Comparison of ENCODE assay signal across 38 mouse cellular contexts in genomic region chr14:51309951-51310350, GRCm38 (mm10). TPM values are rescaled to one million over a fixed set of nuclear protein-coding genes. Genes with fewer than 3 reads are reported as not detected.
DNase-seq lines count a peak whose midpoint lies in the region; ATAC-seq lines count a peak whose summit lies in the region.
"Had no signal": no experiment of that assay in that cellular context is flagged by ENCODE, and none has a peak within 500 bp of the region (broad histone marks: within the 10 kb centered on the region; RNA-seq: fewer than 3 reads in every experiment).

No protein-coding gene starts in this region.

- no peak overlapping the region for H3K9ac ChIP-seq in heart, embryonic 11.5 days (ENCODE audit: low read depth, low read length)
- no peak overlapping the region for H3K9ac ChIP-seq in kidney, embryonic 15.5 days
- no peak overlapping the region for H3K9ac ChIP-seq in hindbrain, embryonic 11.5 days (ENCODE audit: low read depth, low read length)
- H3K9ac ChIP-seq: limb, embryonic 15.5 days; liver, embryonic 14.5 days; lung, embryonic 14.5 days; neural tube, embryonic 13.5 days had no signal

- no peaks in the 10 kb centered on the region for H3K27me3 ChIP-seq in heart, embryonic 11.5 days (ENCODE audit: control insufficient read depth, insufficient read depth, low read length)
- H3K27me3 ChIP-seq in kidney, embryonic 15.5 days: no peaks in the 10 kb centered on the region
- H3K27me3 ChIP-seq in hindbrain, embryonic 11.5 days (ENCODE audit: control insufficient read depth, insufficient read depth, low read length): no peaks in the 10 kb centered on the region
- H3K27me3 ChIP-seq: CH12.LX; limb, embryonic 15.5 days; neural tube, embryonic 13.5 days; Patski had no signal

- 70% methylated on average over 1 of the region's 1 CpGs for WGBS in heart, embryonic 11.5 days (ENCODE audit: insufficient replicate concordance)
- WGBS in kidney, embryonic 15.5 days: 91% methylated on average over 1 of the region's 1 CpGs
- 79% methylated on average over 1 of the region's 1 CpGs for WGBS in hindbrain, embryonic 11.5 days

- no peaks in the 10 kb centered on the region for H3K4me1 ChIP-seq in heart, embryonic 11.5 days (ENCODE audit: control insufficient read depth, insufficient read depth, low read length)
- no peaks in the 10 kb centered on the region for H3K4me1 ChIP-seq in kidney, embryonic 15.5 days
- H3K4me1 ChIP-seq in hindbrain, embryonic 11.5 days (replicated peaks; ENCODE audit: control insufficient read depth, insufficient read depth, low read length): no peaks in the 10 kb centered on the region
- H3K4me1 ChIP-seq: forebrain, embryonic 10.5 days; limb, embryonic 15.5 days; midbrain, embryonic 10.5 days; neural tube, embryonic 13.5 days had no signal

- no peak for ATAC-seq in heart, embryonic 11.5 days (replicated peaks; ENCODE audit: insufficient number of reproducible peaks, low FRiP score, low TSS enrichment)
- no peak for ATAC-seq in kidney, embryonic 15.5 days (replicated peaks; ENCODE audit: low FRiP score)
- no peak for ATAC-seq in hindbrain, embryonic 11.5 days (ENCODE audit: low FRiP score)
- ATAC-seq: forebrain, embryonic 16.5 days; hindbrain, embryonic 16.5 days; intestine, embryonic 16.5 days; midbrain, embryonic 16.5 days; Patski had no signal

- H3K4me2 ChIP-seq in heart, embryonic 11.5 days: no peak overlapping the region
- no peak overlapping the region for H3K4me2 ChIP-seq in kidney, embryonic 15.5 days
- H3K4me2 ChIP-seq in hindbrain, embryonic 11.5 days (replicated peaks; ENCODE audit: low read depth, low read length): no peak overlapping the region
- H3K4me2 ChIP-seq: limb, embryonic 15.5 days; lung, embryonic 14.5 days; neural tube, embryonic 13.5 days had no signal

- no peaks in the 10 kb centered on the region for H3K36me3 ChIP-seq in heart, embryonic 11.5 days (ENCODE audit: control insufficient read depth, insufficient read depth, low read length)
- no peaks in the 10 kb centered on the region for H3K36me3 ChIP-seq in kidney, embryonic 15.5 days
- no peaks in the 10 kb centered on the region for H3K36me3 ChIP-seq in hindbrain, embryonic 11.5 days (ENCODE audit: control insufficient read depth, insufficient read depth, low read length)
- H3K36me3 ChIP-seq: forebrain, embryonic 10.5 days; G1E; limb, embryonic 15.5 days; midbrain, embryonic 10.5 days; neural tube, embryonic 13.5 days had no signal

- DNase-seq in heart, adult 11 months: peak; percentile 97
- DNase-seq in kidney, postnatal 25 days: peak; percentile 44 to 62
- peak; percentile 46 for DNase-seq in gastrocnemius, postnatal 25 days
- peak; percentile 38 to 44 for DNase-seq in heart, postnatal 10 days
- DNase-seq in hindbrain, embryonic 11.5 days (ENCODE audit: low spot score): no peak
- no peak for DNase-seq in urinary bladder, postnatal 14 days (ENCODE audit: low spot score)
- DNase-seq: adrenal gland, adult 8-10 months; B cell, adult 2 months; cerebellum, adult 9-11 months; left cerebral cortex, postnatal 4 days; lung, embryonic 14.5 days; retina, postnatal 1 day; right cerebral cortex, postnatal 25 days had no signal

- H3K27ac ChIP-seq in heart, embryonic 11.5 days (ENCODE audit: low read depth, low read length): no peak overlapping the region
- no peak overlapping the region for H3K27ac ChIP-seq in kidney, embryonic 15.5 days
- no peak overlapping the region for H3K27ac ChIP-seq in hindbrain, embryonic 11.5 days (ENCODE audit: low read depth, low read length)
- H3K27ac ChIP-seq: forebrain, embryonic 10.5 days; limb, embryonic 15.5 days; liver, embryonic 14.5 days; midbrain, embryonic 10.5 days; neural tube, embryonic 13.5 days had no signal

- H3K4me3 ChIP-seq in heart, embryonic 11.5 days (ENCODE audit: low read depth, low read length): no peak overlapping the region
- no peak overlapping the region for H3K4me3 ChIP-seq in kidney, embryonic 15.5 days (replicated peaks)
- no peak overlapping the region for H3K4me3 ChIP-seq in hindbrain, embryonic 11.5 days (ENCODE audit: low read depth, low read length)
- H3K4me3 ChIP-seq: forebrain, embryonic 10.5 days; limb, embryonic 15.5 days; midbrain, embryonic 10.5 days; myocyte; neural tube, embryonic 13.5 days had no signal

- intact Hi-C loops in heart, postnatal 10 days (cut with DNase I): no loop called here

- no peaks in the 10 kb centered on the region for H3K9me3 ChIP-seq in heart, embryonic 11.5 days (replicated peaks; ENCODE audit: control insufficient read depth, low read length)
- no peaks in the 10 kb centered on the region for H3K9me3 ChIP-seq in kidney, embryonic 15.5 days (replicated peaks)
- no peaks in the 10 kb centered on the region for H3K9me3 ChIP-seq in hindbrain, embryonic 11.5 days (ENCODE audit: control insufficient read depth, low read length)
- H3K9me3 ChIP-seq: G1E; limb, embryonic 15.5 days; neural tube, embryonic 13.5 days had no signal

RNA-seq across cellular contexts. Expression of gene Gm7247, which starts 51.6 kb away (rescaled TPM):
- not detected in 2 replicates for polyA plus RNA-seq in heart, embryonic 11.5 days (2014; fragmentation: Nextera tagmentation; extraction: Ambion mirVana)
- not detected in 2 replicates for polyA plus RNA-seq in kidney, embryonic 15.5 days (2015; fragmentation: Nextera tagmentation; extraction: Ambion mirVana)
- not detected for total RNA-seq in gastrocnemius, postnatal 25 days (2021)
- not detected for total RNA-seq in heart, postnatal 10 days (2021)
- polyA plus RNA-seq in hindbrain, embryonic 11.5 days (2014; fragmentation: Nextera tagmentation; extraction: Ambion mirVana): not detected in 2 replicates
- total RNA-seq: adrenal gland, adult 8-10 months; CH12.LX; common myeloid progenitor, adult 5-6 weeks; G1E; granulocyte monocyte progenitor cell, adult 5-6 weeks; hematopoietic stem cell, adult 5-6 weeks; layer of hippocampus, adult 18-20 months; layer of hippocampus, postnatal 14 days; left cerebral cortex, adult 8-10 months; left cerebral cortex, postnatal 4 days had no signal
- polyA plus RNA-seq: embryonic facial prominence, embryonic 11.5 days; forebrain, embryonic 10.5 days; forebrain, embryonic 16.5 days; G1E; hindbrain, embryonic 16.5 days; intestine, embryonic 16.5 days; limb, embryonic 15.5 days; liver, embryonic 14.5 days; lung, embryonic 14.5 days; midbrain, embryonic 10.5 days; midbrain, embryonic 16.5 days; myocyte; neural tube, embryonic 13.5 days; Patski; spleen, adult 2 months; testis, adult 2 months; urinary bladder, adult 2 months had no signal

RNA-seq across cellular contexts. Expression of gene Rnase2a, which starts 54.0 kb away (rescaled TPM):
- not detected in 2 replicates for polyA plus RNA-seq in heart, embryonic 11.5 days (2014; fragmentation: Nextera tagmentation; extraction: Ambion mirVana)
- not detected in 2 replicates for polyA plus RNA-seq in kidney, embryonic 15.5 days (2015; fragmentation: Nextera tagmentation; extraction: Ambion mirVana)
- total RNA-seq in gastrocnemius, postnatal 25 days (2021): 1 to 10 TPM in 1 of 2 experiments, under 1 TPM in 1; 0.43 to 4.2 TPM
- total RNA-seq in heart, postnatal 10 days (2021): not detected
- polyA plus RNA-seq in hindbrain, embryonic 11.5 days (2014; fragmentation: Nextera tagmentation; extraction: Ambion mirVana): not detected in 2 replicates
- total RNA-seq: CH12.LX; common myeloid progenitor, adult 5-6 weeks; G1E; granulocyte monocyte progenitor cell, adult 5-6 weeks; hematopoietic stem cell, adult 5-6 weeks; layer of hippocampus, adult 18-20 months; layer of hippocampus, postnatal 14 days; left cerebral cortex, adult 8-10 months; left cerebral cortex, postnatal 4 days had no signal
- polyA plus RNA-seq: embryonic facial prominence, embryonic 11.5 days; forebrain, embryonic 10.5 days; forebrain, embryonic 16.5 days; G1E; hindbrain, embryonic 16.5 days; intestine, embryonic 16.5 days; limb, embryonic 15.5 days; liver, embryonic 14.5 days; lung, embryonic 14.5 days; midbrain, embryonic 10.5 days; midbrain, embryonic 16.5 days; neural tube, embryonic 13.5 days; Patski; spleen, adult 2 months; testis, adult 2 months; urinary bladder, adult 2 months had no signal

Comparison
In these comparisons a context has a peak if more than half of its experiments do, and no peak if none do; other contexts are left out.
1. DNase-seq: peak in heart, adult 11 months (single experiment), kidney, postnatal 25 days (2 of 2), gastrocnemius, postnatal 25 days (single experiment) and heart, postnatal 10 days (2 of 2); none in hindbrain, embryonic 11.5 days (single experiment) and urinary bladder, postnatal 14 days (single experiment).